Mouse (Mus musculus): Measurements from ENCODE around the gene Adam4. TPM values are rescaled to one million over a fixed set of nuclear protein-coding genes. Genes with fewer than 3 reads are reported as not detected.

Adam4 gene
- polyA plus RNA-seq (2012; rRNA removed; ENCODE audit: low replicate concordance) = 0.23 and 0.45 TPM in 2 replicates

DNA sequence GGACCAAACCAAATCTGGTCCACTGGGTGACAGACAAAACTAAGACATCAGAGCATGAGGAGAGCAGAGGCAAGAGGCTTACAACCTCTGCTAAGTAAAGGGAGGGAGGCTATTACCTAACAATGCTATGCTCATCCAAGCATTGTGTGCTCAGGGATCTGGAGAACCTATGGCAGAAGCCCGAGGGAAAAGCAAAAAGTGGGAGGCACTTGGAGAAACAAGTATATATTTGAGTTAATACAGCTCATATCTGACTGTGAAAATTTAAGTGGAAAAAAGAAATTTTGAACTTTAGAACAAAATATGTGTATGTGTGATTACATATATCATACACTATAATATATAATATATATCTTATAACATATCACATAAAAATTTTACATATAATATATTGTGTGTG lies at the start of gene Adam4:
TSS of gene Adam4 (minus strand) at position 101 of the 400 bp plus-strand sequence.

DNA sequence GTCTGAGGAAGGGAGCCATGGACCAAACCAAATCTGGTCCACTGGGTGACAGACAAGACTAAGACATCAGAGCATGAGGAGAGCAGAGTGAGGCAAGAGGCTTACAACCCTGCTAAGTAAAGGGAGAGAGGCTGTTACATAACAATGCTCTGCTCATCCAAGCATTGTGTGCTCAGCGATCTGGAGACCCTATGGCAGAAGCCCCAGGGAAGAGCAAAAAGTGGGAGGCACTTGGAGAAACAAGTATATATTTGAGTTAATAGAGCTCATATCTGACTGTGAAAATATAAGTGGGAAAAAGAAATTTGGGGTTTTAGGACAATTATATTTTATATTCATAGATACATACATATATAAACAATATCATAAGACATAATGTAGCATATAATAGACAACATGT lies 42.4 kb downstream of the Adam4 start, which contains the start of gene Gm4787:
TSS of gene Gm4787 (minus strand) at position 101 of the 400 bp plus-strand sequence.

Other genes with a start within 250 kb of the Adam4 start
- gene Slc8a3, start 88.8 kb downstream of the Adam4 start, polyA plus RNA-seq (2012; rRNA removed; ENCODE audit: low replicate concordance) = 0.24 and 0.32 TPM in 2 replicates
- 0.33 and 0.60 TPM in 2 replicates for gene Gm4787, start 42.5 kb downstream of the Adam4 start, polyA plus RNA-seq (2012; rRNA removed; ENCODE audit: low replicate concordance)
- gene Cox16, start 63.2 kb upstream of the Adam4 start, polyA plus RNA-seq (2012; rRNA removed; ENCODE audit: low replicate concordance) = 101 and 121 TPM in 2 replicates
- 12.8 and 18.4 TPM in 2 replicates for gene Gm20498, start 111.0 kb upstream of the Adam4 start, polyA plus RNA-seq (2012; rRNA removed; ENCODE audit: low replicate concordance)
- 35.0 and 38.6 TPM in 2 replicates for gene Synj2bp, start 111.0 kb upstream of the Adam4 start, polyA plus RNA-seq (2012; rRNA removed; ENCODE audit: low replicate concordance)
- 0.09 TPM in 1 of 2 replicates, not detected in the other for gene Adam21, start 146.5 kb upstream of the Adam4 start, polyA plus RNA-seq (2012; rRNA removed; ENCODE audit: low replicate concordance)
- gene Med6, start 173.1 kb upstream of the Adam4 start, polyA plus RNA-seq (2012; rRNA removed; ENCODE audit: low replicate concordance) = 11.1 and 12.2 TPM in 2 replicates
- 1.4 and 4.6 TPM in 2 replicates for gene Ttc9, start 209.3 kb upstream of the Adam4 start, polyA plus RNA-seq (2012; rRNA removed; ENCODE audit: low replicate concordance)